Mouse (Mus musculus) left cerebral cortex, adult 2 months (tissue): ENCODE results near the gene Kdm6a. TPM values are rescaled to one million over a fixed set of nuclear protein-coding genes. Genes with fewer than 3 reads are reported as not detected.

Source experiments
- DNase-seq, 2 experiments: peaks; one replicate each; pipeline ENCODE4 v3.0.0; 2021 to 2022; ENCODE audit warnings: low spot score in 2 of 2, mixed read lengths in 1 of 2; ENCODE audit errors: extremely low spot score in 1 of 2
- H3K27ac ChIP-seq: fragments of 200-600 bp; 2 replicates; pipeline ENCODE4 v1.8.1; 2022
- H3K4me3 ChIP-seq: fragments of 200-600 bp; 2 replicates; pipeline ENCODE4 v1.8.1; 2022
- CTCF ChIP-seq: fragments of 200-600 bp; IDR thresholded peaks from 2 replicates; pipeline ENCODE4 v1.8.1; 2022; ENCODE audit warnings: antibody characterized with exemption, mild to moderate bottlenecking, moderate library complexity
- intact Hi-C: fragments of 180-260 bp; cut with DNase I; formaldehyde crosslinking; loops from one replicate; pipeline ENCODE4 v1.15.1; 2025
- long read RNA-seq, 2 experiments: library from polyadenylated mRNA; stranded (forward); transcript quantifications; one replicate each; pipeline ENCODE4 v2.0.0; 2021; ENCODE audit warnings: borderline mapping rate in 2 of 2
- total RNA-seq, 2 experiments: library from RNA; stranded (reverse); gene quantifications; 2 replicates each; pipeline ENCODE4 v1.2.3; 2021

Gene Kdm6a
- total RNA-seq: 10 to 100 TPM; 45.8 to 47.7 TPM
- long read RNA-seq, experiment 1, full-length matches to known transcripts: 2 of 16 reads
- long read RNA-seq, experiment 1, partial matches to known transcripts: 5 of 16 reads
- long read RNA-seq, experiment 1, other reads (novel, unspliced or antisense): 9 of 16 reads
- long read RNA-seq, experiment 2, full-length matches to known transcripts: 3 of 16 reads
- long read RNA-seq, experiment 2, partial matches to known transcripts: 4 of 16 reads
- long read RNA-seq, experiment 2, other reads (novel, unspliced or antisense): 9 of 16 reads

DNA sequence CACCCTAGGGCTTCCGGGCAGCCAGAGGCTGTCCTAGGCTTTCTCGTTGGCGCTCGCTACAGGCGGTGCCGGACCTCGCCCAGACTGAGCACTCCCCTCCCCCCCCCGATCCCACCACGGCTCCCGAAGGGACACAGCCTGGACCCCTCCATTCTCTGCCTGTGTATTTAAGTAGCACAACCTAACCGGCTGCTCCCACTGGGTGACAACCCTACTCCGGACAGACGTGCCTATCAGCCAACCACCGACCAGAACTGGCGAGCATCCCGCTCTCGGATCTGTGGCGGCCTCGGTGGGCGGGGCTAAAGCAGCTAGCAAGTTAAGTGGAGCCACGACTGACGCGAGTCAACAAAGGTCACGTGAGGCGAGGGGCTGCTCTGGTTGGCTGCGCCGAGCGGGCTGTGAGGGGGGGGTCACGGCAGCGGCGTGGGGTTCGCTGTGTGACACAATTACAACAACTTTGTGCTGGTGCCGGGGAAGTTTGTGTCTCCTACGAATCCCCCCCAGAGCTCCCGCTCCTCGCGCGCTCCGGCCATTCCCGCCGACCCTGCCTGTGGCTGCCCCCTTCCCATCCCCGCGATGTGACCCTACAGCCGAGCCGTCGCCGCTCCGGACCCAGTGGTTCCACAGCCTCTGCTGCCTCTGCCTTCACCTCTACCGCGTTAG lies at the start of gene Kdm6a:
Gene Kdm6a (plus strand): TSS at position 384 of the 666 bp plus-strand sequence.
- intact Hi-C loops: loop anchor here (2.0 to 5.0 kb wide), 4 partner anchors 92 to 1265 kb away; partner anchors contain the start of gene Ndp
- Histone ChIP-seq H3K27ac (peak within 1 kb of the TSS; percentile 96), H3K4me3 (peak within 1 kb of the TSS; percentile 98)
- no peak for TF ChIP-seq CTCF
- DNase-seq: peak; percentile 97 to 100

DNA sequence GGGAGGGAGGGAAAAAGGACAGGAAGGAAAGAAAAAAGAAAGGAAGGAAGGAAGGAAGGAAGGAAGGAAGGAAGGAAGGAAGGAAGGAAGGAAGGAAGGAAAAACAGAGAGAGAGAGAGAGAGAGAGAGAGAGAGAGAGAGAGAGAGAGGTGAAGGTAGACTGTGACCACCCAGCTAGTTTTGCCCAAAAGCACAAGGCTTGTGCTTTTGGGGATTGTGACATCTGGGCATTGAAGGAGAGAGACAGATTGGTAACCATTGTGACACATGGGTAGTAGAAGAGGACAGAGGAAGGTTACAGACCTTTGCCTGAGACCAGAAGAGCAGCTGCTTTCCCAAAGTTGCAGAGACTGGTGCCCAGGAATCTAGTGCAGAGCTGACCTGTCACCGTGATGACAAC lies 16.8 kb upstream of the Kdm6a start, which contains the start of gene Dusp21:
Gene Dusp21 (plus strand): TSS at position 301 of the 400 bp plus-strand sequence.
- no peak within 1 kb of the TSS for H3K27ac ChIP-seq
- DNase-seq: no peak
- intact Hi-C loops: no loop called here
- no peak for TF ChIP-seq CTCF
- no peak within 1 kb of the TSS for H3K4me3 ChIP-seq

DNA sequence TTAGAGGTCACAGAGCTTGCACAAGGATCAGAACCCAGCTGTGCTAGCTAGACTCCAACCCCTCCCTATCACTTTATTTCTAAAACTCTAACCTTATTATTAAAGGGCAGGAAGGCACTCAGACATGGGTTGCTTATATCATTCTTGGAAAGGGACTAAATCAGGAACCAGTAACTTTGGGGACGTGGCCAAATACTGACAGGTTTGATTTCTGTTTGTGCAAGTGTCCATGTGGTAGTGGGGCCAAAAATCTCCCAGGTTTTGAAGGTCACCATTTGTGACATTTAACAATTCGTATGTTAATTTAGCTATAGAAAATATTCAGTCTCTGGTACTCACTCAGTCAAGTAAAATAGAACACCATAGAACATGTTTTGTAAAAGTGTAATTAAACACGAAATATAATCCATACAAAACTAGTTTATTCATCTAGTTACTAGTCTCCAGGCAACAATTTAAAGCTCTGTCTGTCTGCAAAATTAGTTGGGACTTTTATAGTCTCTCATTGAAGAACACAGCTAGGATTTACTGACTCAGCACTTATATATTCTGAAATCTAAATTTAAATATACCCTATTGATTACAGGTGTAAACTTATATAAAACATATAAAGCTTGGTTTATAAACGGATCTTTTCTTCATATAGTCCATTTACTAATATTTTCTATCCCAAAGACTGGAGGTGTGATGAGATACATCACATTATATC lies 1.5 kb upstream of the Kdm6a start:
- intact Hi-C loops: loop anchor here (5.0 kb wide), 2 partner anchors 1249 to 1264 kb away; partner anchors contain the start of gene Ndp
- TF ChIP-seq CTCF: no peak
- H3K27ac ChIP-seq: peak overlapping the region; percentile 96
- peak overlapping the region; percentile 98; the same call in 1 of the 2 replicates for H3K4me3 ChIP-seq
- no peak for DNase-seq

DNA sequence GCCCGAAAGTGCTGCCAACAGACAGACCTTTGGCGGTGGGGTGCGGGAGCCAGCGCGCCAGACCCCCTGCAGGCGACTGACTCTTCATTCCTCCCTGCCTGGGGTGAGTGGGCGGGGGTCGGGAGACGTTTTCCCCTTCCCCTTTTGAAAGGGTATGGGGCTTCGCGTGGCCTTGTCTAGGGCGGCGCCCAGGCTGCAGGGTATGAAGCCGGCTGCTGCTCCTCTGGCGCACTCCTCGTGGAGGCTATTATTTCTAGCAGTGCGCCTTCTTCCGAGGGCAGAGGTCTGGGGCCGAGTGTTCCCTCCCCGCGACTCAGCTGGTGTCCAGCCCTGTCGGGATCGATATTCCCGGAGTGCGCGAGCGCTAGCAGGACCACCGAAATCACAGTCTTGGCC lies 581 bp upstream of the Kdm6a start:
- no peak for TF ChIP-seq CTCF
- DNase-seq: no peak
- Histone ChIP-seq H3K4me3 (peak overlapping the region; percentile 98), H3K27ac (peak overlapping the region; percentile 96)
- intact Hi-C loops: loop anchor here (2.0 to 5.0 kb wide), 4 partner anchors 93 to 1264 kb away; partner anchors contain the start of gene Ndp

DNA sequence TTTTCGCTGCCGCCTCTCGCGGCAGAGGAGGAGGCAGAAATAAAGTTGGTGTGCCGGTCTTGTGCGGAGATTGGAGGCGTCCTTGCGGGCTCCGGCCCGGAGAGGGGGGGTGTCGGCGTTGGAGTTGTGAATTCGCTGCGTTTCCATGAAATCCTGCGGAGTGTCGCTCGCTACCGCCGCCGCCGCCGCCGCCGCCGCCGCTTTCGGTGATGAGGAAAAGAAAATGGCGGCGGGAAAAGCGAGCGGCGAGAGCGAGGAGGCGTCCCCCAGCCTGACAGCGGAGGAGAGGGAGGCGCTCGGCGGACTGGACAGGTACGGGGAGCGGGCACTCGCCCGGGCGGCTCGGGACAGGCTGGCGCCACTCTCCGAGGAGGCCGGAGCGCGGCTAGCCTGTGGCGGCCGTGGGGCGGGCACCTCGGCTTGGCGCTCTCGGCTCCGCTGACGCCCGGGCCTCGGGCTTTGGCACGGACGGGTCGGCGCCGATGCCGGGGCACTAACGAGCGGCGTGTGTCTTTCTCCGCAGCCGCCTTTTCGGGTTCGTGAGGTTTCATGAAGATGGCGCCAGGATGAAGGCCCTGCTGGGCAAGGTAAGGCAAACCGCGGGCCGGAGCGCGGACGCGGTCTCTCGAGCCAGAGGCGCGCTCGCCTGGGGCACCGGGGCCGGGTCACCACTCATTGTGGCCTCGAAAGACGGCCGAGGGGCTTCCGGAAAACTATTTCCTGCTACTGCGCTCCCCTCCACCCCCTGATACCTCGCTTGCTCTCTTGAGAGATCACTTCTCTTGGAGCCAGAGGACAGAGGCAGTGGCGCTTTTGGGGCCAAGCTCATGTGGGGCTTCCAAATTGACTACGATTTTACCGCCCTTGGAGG lies 721 bp downstream of the Kdm6a start:
- peak overlapping the region; percentile 98 for H3K4me3 ChIP-seq
- intact Hi-C loops: loop anchor here (2.0 to 5.0 kb wide), 4 partner anchors 92 to 1266 kb away; partner anchors contain the start of gene Ndp
- TF ChIP-seq CTCF: no peak
- H3K27ac ChIP-seq: peak overlapping the region; percentile 94
- peak; percentile 37 to 63 for DNase-seq

- Histone ChIP-seq H3K4me3 (peak overlapping the region; percentile 98), H3K27ac (peak overlapping the region; percentile 94)
- no peak for DNase-seq
- intact Hi-C loops: loop anchor here (2.0 to 5.0 kb wide), 4 partner anchors 91 to 1267 kb away; partner anchors contain the start of gene Ndp
- no peak for TF ChIP-seq CTCF
Observed at GRCm38 (mm10) chrX:18163917-18164624, 1.7 kb downstream of the Kdm6a start.

DNA sequence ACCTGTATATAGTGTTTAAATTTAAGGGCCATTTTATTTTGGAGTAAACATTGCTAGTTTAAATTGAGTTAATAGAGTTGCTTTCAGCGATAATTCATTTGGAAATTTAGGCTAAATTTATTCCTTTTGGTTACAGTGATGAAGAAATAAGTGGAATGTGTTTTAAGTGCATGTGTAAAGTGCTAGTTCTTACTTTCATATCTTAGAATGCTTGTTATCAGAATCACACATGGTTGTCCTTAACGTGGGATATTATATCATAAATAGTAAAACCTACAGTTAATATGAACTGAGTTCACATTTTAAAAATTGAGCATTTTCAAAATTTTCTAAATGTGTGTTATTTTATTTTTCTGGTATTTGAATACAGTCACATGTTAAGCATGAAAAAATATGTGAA lies 2.7 kb downstream of the Kdm6a start:
- H3K4me3 ChIP-seq: peak overlapping the region; percentile 98

DNA sequence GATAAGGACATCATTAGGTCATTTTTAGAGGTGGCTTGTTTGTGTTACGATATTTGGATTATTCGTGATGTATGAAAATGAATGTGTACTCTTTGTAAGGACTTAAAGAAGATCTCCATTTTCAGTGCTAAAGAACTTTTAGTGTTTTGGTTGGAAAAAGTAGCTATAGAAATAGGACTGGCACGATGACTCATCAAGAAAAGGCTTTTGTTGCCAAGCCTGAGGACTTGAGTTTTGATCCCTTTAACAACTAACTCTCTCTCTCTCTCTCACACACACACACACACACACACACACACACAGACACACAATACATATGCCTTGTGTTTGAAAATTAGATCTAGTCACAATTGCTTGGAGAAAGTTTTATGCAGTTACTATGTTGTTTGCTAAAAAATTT lies 4.6 kb downstream of the Kdm6a start:
- H3K4me3 ChIP-seq: no peak overlapping the region
- DNase-seq: no peak
- no peak for TF ChIP-seq CTCF

More for the DNA sequence above, 2.7 kb downstream of the Kdm6a start:
- intact Hi-C loops: no loop called here
- no peak for TF ChIP-seq CTCF
- H3K27ac ChIP-seq: no peak overlapping the region
- no peak for DNase-seq

GRCm38 (mm10) chrX:18168940-18169339 lies 6.6 kb downstream of the Kdm6a start:
- intact Hi-C loops: no loop called here
- DNase-seq: no peak
- H3K4me3 ChIP-seq: no peak overlapping the region
- peak; percentile 34 for TF ChIP-seq CTCF
- no peak overlapping the region for H3K27ac ChIP-seq

More for the DNA sequence above, 4.6 kb downstream of the Kdm6a start:
- intact Hi-C loops: no loop called here
- no peak overlapping the region for H3K27ac ChIP-seq

GRCm38 (mm10) chrX:18174831-18175230 lies 12.5 kb downstream of the Kdm6a start:
- no peak for TF ChIP-seq CTCF
- DNase-seq: no peak
- intact Hi-C loops: no loop called here
- Histone ChIP-seq H3K27ac (no peak overlapping the region), H3K4me3 (no peak overlapping the region)
